Mouse (Mus musculus) erythroid progenitor cell, adult 5-6 weeks (primary cell): ENCODE measurements around the gene Kantr. TPM values are rescaled to one million over a fixed set of nuclear protein-coding genes. Genes with fewer than 3 reads are reported as not detected.
"Not testable (repeated sequence)": the region's sequence is repeated elsewhere in the genome, so short reads cannot be mapped to it uniquely, and the experiment has no call there.

Experiments
- ATAC-seq: replicated peaks from 2 replicates; pipeline ENCODE4 v1.8.0; 2016; ENCODE audit warnings: moderate number of reproducible peaks, mild to moderate bottlenecking, moderate TSS enrichment, inconsistent platforms; ENCODE audit not compliant: poor library complexity, low FRiP score, severe bottlenecking
- total RNA-seq, 2 experiments: library from RNA; stranded (forward) in 1 of 2; stranded (reverse) in 1 of 2; fragments of 150-400 nt in 1 of 2; fragments of 186-747, 209-891 nt in 1 of 2; gene quantifications; 2 replicates each; pipeline versions ENCODE4 v1.2.3 to v1.2.4; 2015 to 2017; ENCODE audit warnings: low replicate concordance in 2 of 2

Gene Kantr
- total RNA-seq (2015; ENCODE audit: low replicate concordance) (15.1 and 24.3 TPM in 2 replicates), total RNA-seq (2017; ENCODE audit: low replicate concordance) (2.8 and 3.8 TPM in 2 replicates)

- peak; percentile 100 for ATAC-seq
These were observed at the start of gene Kantr for GRCm38 (mm10) chrX:152326996-152327688. Gene Kantr (minus strand): TSS chrX:152327495.

DNA sequence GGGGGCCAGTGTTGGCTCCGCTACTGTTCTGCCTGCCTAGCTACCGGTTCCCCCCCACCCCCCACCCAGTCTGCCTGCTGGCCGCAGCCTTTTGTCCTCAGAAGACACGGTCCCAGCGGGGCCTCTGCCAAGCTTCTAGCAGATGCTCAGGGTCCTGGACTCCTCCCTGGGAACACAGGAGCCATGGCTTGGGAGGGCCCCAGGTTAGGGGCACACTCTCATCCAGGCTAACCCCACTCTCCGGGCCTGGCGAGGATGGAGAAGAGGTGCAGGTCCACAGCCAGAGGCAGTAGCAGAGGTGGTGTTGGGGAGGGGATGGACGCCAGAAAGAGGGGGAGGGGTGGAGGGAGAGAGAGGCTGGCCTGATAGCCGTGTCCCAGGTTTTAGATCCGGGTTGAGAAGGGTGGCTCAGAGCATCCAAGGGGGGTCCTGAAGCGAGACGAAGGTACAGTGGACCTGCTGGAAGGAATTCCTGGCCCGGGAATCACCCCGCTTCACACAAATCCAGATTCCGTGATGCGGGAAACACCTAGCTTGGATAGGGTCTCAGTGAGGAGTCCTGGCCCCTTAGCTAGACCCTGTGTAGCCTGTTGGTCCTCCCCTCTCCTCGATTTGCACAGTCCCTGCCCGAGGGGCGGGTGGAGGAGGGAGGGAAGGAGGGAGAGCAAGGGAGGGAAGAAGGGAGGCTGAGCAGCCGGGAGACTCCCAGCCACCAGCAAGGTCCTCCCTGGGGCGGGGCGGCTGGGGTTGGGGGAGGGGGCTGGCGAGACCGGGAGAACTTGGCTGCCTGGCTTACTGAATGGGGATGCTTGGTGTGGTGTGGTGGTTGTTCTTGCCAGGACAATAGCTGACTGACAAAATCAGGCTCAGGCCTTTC lies 41.3 kb upstream of the Kantr start, which contains the start of gene Gpr173:
Gpr173 (minus strand) TSS at position 308 of the 877 bp plus-strand sequence.
- ATAC-seq = no peak

DNA sequence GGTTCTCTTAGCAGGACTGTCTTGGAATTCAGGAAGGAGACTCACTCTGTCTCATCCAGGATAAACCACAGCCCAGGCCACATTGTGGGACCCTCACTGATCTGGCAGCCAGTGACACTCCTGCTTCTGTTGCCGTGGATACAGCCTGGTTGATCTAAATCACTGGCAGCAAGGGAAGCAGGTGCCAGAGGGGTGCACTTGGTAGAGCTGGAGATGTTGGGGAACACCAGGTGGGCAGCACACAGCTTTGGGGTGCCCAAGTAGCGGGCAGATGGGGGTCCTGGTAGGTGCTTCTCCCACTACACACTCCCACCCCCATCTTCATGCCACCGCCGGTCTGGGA lies 40.7 kb upstream of the Kantr start:
- no peak for ATAC-seq

DNA sequence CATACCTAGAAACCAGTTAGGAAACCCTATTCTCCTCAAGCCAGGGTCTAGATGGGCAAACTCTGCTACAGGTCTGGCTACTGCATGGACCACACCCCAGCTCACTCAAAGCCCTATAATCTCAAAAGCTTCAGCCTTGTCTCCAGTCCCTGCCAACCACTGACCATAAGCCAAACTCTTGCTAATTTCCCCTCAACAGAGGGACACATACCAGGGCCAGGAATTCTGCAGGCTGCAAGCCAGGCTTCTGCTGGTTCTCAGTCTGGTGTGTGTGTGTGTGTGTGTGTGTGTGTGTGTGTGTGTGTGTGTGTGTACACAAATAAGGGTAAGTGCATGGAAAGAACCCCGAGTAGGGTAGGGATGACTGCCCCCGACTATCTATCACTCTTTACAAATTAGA lies 39.1 kb upstream of the Kantr start:
- ATAC-seq = no peak

GRCm38 (mm10) chrX:152352553-152353153 lies 25.4 kb upstream of the Kantr start:
- ATAC-seq = peak; percentile 63

DNA sequence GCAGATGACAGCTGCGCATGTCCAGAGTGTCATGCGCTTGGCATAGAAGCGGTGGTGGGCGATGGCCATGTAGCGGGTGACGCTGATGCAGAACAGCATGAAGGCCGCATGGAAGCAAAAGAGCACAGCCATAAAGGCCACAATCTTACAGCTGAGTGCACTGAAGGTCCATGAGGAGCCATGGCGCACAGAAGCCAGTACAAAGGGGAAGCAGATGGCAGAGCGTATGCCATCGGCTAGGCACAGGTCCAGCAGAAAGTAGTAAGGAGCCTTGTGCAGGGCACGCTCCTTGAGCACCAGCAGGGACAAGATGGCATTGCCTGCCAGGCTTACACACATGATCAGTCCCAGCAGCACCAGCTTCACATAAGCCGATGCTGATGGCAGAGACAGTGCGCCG lies 19.7 kb upstream of the Kantr start:
- no peak for ATAC-seq

GRCm38 (mm10) chrX:152346587-152346986 lies 19.3 kb upstream of the Kantr start:
- no peak for ATAC-seq

- ATAC-seq = no peak
These were observed 15.6 kb upstream of the Kantr start for GRCm38 (mm10) chrX:152342903-152343302.

- peak; percentile 100 for ATAC-seq
These were observed 15.1 kb upstream of the Kantr start, which contains the start of gene Tspyl2 for GRCm38 (mm10) chrX:152342358-152342901. Gene Tspyl2 (minus strand): TSS chrX:152342425.

DNA sequence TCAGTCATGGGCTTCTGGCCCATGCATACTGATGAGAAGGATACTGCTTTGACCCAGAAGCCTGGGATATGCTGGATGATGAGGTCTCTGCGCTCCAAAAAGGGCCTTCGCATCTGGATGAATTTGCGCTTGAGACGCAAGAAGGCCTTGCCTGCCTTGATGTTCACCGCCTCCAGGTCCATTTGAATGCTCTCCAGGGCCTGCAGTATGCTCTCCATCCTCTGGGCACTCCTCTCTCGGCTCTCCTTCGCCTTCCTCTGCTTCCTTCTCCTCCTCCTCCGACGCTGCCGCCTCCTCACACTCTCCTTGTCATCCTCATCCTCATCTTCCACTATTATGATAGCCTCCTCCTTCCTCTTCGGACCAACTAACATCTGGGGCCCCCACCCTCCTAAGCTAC lies 14.2 kb upstream of the Kantr start:
- no peak for ATAC-seq

GRCm38 (mm10) chrX:152336546-152337332 lies 9.4 kb upstream of the Kantr start:
- peak; percentile 85 for ATAC-seq

DNA sequence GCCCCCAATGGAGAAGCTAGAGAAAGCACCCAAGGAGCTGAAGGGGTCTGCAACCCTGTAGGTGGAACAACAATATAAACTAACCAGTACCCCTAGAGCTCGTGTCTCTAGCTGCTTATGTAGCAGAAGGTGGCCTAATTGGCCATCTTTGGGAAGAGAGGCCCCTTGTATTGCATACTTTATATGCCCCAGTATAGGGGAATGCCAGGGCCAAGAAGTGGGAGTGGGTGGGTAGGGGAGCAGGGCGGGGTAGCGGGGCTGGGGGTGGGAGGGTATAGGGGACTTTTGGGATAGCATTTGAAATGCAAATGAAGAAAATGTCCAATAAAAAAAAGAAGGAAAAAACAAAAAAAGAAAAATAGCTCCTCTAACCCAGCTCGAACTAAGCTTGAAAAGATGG lies 8.8 kb upstream of the Kantr start:
- not testable (repeated sequence) for ATAC-seq

- ATAC-seq = not testable (repeated sequence)
These were observed 2.1 kb upstream of the Kantr start for GRCm38 (mm10) chrX:152329400-152329799.

DNA sequence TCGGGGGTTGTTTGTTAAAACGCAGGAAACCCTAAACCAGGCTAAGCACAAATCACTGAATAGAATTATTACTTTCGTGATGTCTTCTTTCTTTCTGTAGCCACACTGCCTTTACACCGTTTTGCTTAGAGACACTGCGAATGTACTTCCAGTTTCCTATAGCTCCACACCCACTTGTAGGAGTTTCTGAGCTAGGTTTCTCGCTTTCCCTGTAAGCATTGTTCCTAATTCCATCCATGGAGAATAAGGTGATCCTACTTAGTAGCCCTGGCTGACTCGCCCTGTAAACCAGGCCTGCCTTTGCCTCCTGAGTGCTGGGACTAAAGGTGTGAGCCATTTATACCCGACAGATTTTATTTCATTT lies 376 bp upstream of the Kantr start:
- ATAC-seq = peak; percentile 56

GRCm38 (mm10) chrX:152323584-152323983 lies 3.7 kb downstream of the Kantr start:
- ATAC-seq = no peak

GRCm38 (mm10) chrX:152322776-152323175 lies 4.5 kb downstream of the Kantr start:
- ATAC-seq = no peak

- ATAC-seq = no peak
These were observed 6.8 kb downstream of the Kantr start for GRCm38 (mm10) chrX:152320535-152320934.

DNA sequence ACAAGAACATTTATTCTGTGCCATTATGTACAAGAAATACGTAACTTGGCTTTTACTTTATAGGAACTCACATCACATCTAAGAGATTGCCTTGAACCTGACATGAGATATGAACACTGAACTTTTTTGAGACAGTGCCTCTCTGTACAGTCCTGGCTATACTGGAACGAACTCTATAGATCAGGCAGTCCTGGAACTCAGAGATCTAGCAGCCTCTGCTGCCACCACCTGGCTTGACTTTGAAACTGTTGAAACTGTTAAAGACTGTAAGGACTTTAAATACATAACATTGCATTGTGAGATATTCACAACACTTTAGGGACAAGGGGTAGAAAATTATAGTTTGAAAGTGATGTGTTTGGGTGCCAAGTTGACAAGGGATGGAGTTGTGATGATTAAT lies 19.4 kb downstream of the Kantr start:
- ATAC-seq = peak; percentile 86

GRCm38 (mm10) chrX:152307371-152307770 lies 19.9 kb downstream of the Kantr start:
- ATAC-seq = peak; percentile 99
